Mouse (Mus musculus): ENCODE results near the gene Atg16l2.

Atg16l2 gene

DNA sequence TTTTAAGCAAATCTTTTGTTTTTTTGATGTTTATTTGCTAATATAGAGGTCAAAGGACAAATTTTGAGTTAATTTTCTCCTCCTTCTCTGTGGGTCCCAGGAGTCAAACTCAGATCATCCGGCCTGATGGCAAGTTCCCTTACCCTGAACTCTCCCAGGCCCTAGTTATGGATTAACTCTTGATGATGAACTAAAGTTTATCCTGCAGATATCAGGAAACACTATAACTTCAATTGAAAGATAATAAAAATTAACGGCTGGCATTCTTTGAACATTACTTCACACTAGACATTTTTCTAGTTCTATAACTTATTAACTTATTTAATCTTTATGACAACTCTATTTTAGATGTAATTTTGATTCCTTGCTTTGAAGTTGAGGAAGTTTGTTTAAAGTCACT, 52.9 kb downstream of the Atg16l2 start:
- Histone ChIP-seq H3K9me3 (ENCODE audit: low read length) (no peaks in the 10 kb centered on the region), H3K4me3 (replicated peaks; ENCODE audit: low read length) (no peak overlapping the region), H3K36me3 (ENCODE audit: insufficient read depth, low read length) (peaks cover 5% of the 10 kb centered on the region; the same call in 1 of the 2 replicates), H3K27me3 (ENCODE audit: insufficient read depth, low read length) (no peaks in the 10 kb centered on the region), H3K4me1 (replicated peaks; ENCODE audit: low read depth, low read length) (no peaks in the 10 kb centered on the region)
- TF ChIP-seq NANOG (IDR thresholded peaks at IDR 0.05; ENCODE audit: borderline replicate concordance, low read length) = no peak
- no peak for TF ChIP-seq CTCF (conservative IDR thresholded peaks at IDR 0.05; ENCODE audit: low read length)
- TF ChIP-seq POU5F1 (IDR thresholded peaks at IDR 0.05; ENCODE audit: borderline replicate concordance, low read length) = no peak

DNA sequence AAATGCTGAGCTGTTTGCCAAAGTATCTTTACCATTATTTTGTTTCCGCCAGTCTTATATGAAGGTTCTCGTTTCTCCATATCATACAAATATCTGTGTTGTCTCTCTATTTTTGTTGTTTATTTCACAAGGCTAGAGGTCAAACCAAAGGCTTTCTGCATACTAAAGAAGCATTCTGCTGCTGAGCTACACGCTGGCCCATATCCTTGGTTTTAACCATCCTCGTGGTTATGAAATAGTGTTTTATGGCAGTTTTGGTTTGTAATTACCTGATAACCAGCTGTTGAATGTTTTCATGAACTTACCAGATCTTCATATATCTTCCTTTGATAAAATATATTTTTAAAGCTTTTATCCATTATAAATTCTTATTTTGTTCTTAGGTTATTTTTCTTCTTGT, 53.3 kb downstream of the Atg16l2 start:
- H3K27me3 ChIP-seq (ENCODE audit: insufficient read depth, low read length) = no peaks in the 10 kb centered on the region
- no peak overlapping the region for H3K4me3 ChIP-seq (replicated peaks; ENCODE audit: low read length)
- TF ChIP-seq NANOG (IDR thresholded peaks at IDR 0.05; ENCODE audit: borderline replicate concordance, low read length) (no peak), CTCF (conservative IDR thresholded peaks at IDR 0.05; ENCODE audit: low read length) (no peak), POU5F1 (IDR thresholded peaks at IDR 0.05; ENCODE audit: borderline replicate concordance, low read length) (no peak)
- no peaks in the 10 kb centered on the region for H3K4me1 ChIP-seq (replicated peaks; ENCODE audit: low read depth, low read length)
- H3K36me3 ChIP-seq (ENCODE audit: insufficient read depth, low read length) = peaks cover 5% of the 10 kb centered on the region; the same call in 1 of the 2 replicates
- H3K9me3 ChIP-seq (ENCODE audit: low read length) = no peaks in the 10 kb centered on the region

DNA sequence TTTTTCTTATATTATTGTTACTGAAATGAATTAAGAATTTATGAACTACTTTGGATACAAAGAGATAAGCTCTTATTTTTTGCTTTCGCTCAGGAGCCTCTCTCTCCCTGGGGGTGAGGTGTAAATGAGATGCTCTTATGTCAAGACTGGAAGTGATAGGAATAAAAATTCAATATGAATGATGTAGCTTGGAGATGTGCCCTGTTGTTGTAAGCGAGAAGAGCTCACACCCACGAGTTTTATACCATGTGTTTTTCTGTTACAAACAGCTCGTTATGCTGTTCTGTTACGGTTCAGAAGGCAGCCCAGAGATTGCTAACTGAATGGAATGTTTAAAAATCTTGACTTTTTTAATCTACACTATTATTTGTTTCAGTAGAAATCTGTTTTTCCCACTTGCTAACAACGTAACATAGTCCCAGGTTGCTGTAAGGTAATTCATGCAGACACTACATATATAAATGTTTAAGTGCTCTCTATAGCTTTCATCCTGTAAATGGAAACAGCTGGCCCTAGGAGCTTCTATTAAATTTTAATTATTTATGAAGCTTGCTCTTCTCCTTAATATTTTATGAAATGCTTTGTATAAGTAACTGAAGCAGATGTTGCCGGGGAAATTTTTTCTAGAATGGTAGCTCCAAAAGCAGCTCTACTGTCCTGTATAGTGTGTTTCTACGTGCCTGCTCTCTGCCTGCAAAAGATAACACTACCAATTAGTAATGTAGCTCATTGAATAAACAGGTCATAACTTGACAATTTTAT, 65.2 kb downstream of the Atg16l2 start:
- TF ChIP-seq POU5F1 (IDR thresholded peaks at IDR 0.05; ENCODE audit: borderline replicate concordance, low read length) (no peak), NANOG (IDR thresholded peaks at IDR 0.05; ENCODE audit: borderline replicate concordance, low read length) (no peak), CTCF (conservative IDR thresholded peaks at IDR 0.05; ENCODE audit: low read length) (no peak)
- H3K27me3 ChIP-seq (ENCODE audit: insufficient read depth, low read length) = no peaks in the 10 kb centered on the region
- H3K4me3 ChIP-seq (replicated peaks; ENCODE audit: low read length) = no peak overlapping the region
- no peaks in the 10 kb centered on the region for H3K36me3 ChIP-seq (ENCODE audit: insufficient read depth, low read length)
- H3K4me1 ChIP-seq (replicated peaks; ENCODE audit: low read depth, low read length) = no peaks in the 10 kb centered on the region
- H3K9me3 ChIP-seq (ENCODE audit: low read length) = no peaks in the 10 kb centered on the region

DNA sequence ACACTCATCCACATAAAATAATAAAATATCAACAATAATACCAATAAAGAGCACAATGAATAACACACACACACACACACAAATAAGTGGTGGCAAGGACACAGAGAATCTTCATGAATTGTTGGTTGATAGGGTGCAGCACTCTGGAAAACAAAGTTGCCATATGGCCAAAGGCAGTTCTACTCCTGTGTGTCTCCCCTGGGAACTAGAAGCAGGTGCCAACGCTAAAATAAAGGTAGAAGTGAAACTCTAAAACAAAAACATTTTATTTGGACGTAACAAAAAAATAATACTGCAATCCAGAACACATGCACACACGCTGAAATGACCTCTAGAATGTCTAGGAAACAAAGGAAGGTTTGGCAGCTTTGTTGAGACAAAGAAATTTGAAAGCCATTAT, 69.3 kb downstream of the Atg16l2 start:
- Histone ChIP-seq H3K36me3 (ENCODE audit: insufficient read depth, low read length) (no peaks in the 10 kb centered on the region), H3K4me1 (replicated peaks; ENCODE audit: low read depth, low read length) (0 out of 2 replicates have a peak, but pooled peaks cover 3% of the 10 kb centered on the region), H3K4me3 (replicated peaks; ENCODE audit: low read length) (no peak overlapping the region), H3K9me3 (ENCODE audit: low read length) (no peaks in the 10 kb centered on the region), H3K27me3 (ENCODE audit: insufficient read depth, low read length) (no peaks in the 10 kb centered on the region)
- TF ChIP-seq NANOG (IDR thresholded peaks at IDR 0.05; ENCODE audit: borderline replicate concordance, low read length) = no peak
- no peak for TF ChIP-seq POU5F1 (IDR thresholded peaks at IDR 0.05; ENCODE audit: borderline replicate concordance, low read length)
- TF ChIP-seq CTCF (conservative IDR thresholded peaks at IDR 0.05; ENCODE audit: low read length) = no peak

DNA sequence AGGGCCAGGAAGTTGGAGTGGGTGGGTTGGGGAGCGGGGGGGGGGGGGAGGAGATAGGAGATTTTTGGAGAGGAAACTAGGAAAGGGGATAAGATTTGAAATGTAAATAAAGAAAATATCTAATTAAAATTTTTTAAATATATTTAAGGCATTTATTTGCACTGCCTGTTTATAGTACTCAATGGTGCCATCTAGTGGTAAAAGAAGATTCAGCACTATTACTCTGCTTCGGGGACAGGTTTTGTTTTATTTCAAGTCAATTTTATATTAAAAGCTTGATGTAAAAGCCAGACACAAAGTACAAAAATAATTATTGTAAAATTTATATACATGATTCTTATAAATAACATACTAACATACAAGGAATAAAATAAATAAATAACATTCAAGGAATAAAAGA, 70.6 kb downstream of the Atg16l2 start:
- Histone ChIP-seq H3K4me3 (replicated peaks; ENCODE audit: low read length) (no peak overlapping the region), H3K4me1 (replicated peaks; ENCODE audit: low read depth, low read length) (0 out of 2 replicates have a peak, but pooled peaks cover 3% of the 10 kb centered on the region), H3K36me3 (ENCODE audit: insufficient read depth, low read length) (no peaks in the 10 kb centered on the region), H3K9me3 (ENCODE audit: low read length) (no peaks in the 10 kb centered on the region), H3K27me3 (ENCODE audit: insufficient read depth, low read length) (no peaks in the 10 kb centered on the region)
- TF ChIP-seq POU5F1 (IDR thresholded peaks at IDR 0.05; ENCODE audit: borderline replicate concordance, low read length) = no peak
- TF ChIP-seq NANOG (IDR thresholded peaks at IDR 0.05; ENCODE audit: borderline replicate concordance, low read length) = no peak
- TF ChIP-seq CTCF (conservative IDR thresholded peaks at IDR 0.05; ENCODE audit: low read length) = peak; percentile 68

DNA sequence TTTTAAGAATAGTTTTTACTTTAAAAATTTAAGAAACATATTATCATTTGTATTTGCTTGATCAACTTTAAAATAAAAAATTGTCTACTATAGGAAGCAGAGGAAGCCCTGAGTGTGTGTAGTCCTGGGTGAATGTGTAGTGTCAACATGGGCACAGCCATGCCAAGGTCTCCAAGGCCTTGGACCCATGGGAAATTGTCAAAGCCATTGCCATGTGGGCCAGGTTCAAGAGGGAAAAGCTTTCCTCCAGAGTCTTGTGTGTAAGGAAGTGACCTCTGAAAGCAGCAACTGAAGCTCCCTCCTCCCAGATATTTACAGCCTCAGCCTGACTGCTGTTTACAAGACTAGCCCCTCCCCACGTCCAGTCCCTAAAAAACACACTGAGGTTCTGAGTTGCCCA, 72.7 kb downstream of the Atg16l2 start:
- H3K9me3 ChIP-seq (ENCODE audit: low read length) = no peaks in the 10 kb centered on the region
- no peaks in the 10 kb centered on the region for H3K27me3 ChIP-seq (ENCODE audit: insufficient read depth, low read length)
- no peak overlapping the region for H3K4me3 ChIP-seq (replicated peaks; ENCODE audit: low read length)
- H3K36me3 ChIP-seq (ENCODE audit: insufficient read depth, low read length) = no peaks in the 10 kb centered on the region
- TF ChIP-seq POU5F1 (IDR thresholded peaks at IDR 0.05; ENCODE audit: borderline replicate concordance, low read length) = no peak
- no peak for TF ChIP-seq NANOG (IDR thresholded peaks at IDR 0.05; ENCODE audit: borderline replicate concordance, low read length)
- no peak for TF ChIP-seq CTCF (conservative IDR thresholded peaks at IDR 0.05; ENCODE audit: low read length)
- 0 out of 2 replicates have a peak, but pooled peaks cover 3% of the 10 kb centered on the region for H3K4me1 ChIP-seq (replicated peaks; ENCODE audit: low read depth, low read length)

DNA sequence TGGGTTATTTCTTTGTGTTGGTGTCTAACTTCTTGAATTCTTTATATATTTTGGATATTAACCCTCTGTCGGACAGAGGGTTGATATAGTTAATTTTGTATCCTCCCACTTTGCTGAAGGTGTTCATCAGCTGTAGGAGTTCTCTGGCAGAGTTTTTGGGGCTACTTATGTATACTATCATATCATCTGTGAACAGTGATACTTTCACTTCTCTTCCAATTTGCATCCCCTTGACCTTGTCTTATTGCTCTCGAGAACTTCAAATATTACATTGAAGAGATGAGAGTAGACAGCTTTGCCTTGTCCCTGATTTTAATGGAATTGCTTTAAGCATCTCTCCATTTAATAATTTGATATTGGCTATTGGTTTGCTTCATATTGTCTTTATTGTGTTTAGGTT, 78.5 kb downstream of the Atg16l2 start:
- H3K9me3 ChIP-seq (ENCODE audit: low read length) = no peaks in the 10 kb centered on the region
- no peaks in the 10 kb centered on the region for H3K36me3 ChIP-seq (ENCODE audit: insufficient read depth, low read length)
- H3K4me3 ChIP-seq (replicated peaks; ENCODE audit: low read length) = no peak overlapping the region
- TF ChIP-seq NANOG (IDR thresholded peaks at IDR 0.05; ENCODE audit: borderline replicate concordance, low read length) (no peak), POU5F1 (IDR thresholded peaks at IDR 0.05; ENCODE audit: borderline replicate concordance, low read length) (no peak), CTCF (conservative IDR thresholded peaks at IDR 0.05; ENCODE audit: low read length) (no peak)
- H3K27me3 ChIP-seq (ENCODE audit: insufficient read depth, low read length) = no peaks in the 10 kb centered on the region
- no peaks in the 10 kb centered on the region for H3K4me1 ChIP-seq (replicated peaks; ENCODE audit: low read depth, low read length)

DNA sequence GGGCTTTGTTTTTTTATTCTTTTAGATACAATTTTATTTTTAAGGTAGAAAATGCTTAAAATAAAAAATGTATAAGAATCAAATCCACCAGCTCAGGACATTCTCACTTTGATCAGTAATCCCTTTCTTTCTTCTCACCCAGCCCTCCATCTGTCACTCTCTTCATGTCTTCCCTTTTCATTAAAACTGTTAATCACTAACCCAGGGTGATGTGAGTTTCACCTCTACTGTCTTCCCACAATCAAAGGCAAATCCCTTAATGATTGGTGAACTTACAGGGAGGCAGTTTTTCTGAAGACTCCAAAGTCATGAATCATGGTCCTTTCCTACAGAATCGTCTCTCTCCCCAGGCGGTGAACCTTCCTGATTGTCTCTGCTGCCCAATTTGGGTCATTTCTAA, 85.3 kb downstream of the Atg16l2 start:
- Histone ChIP-seq H3K36me3 (ENCODE audit: insufficient read depth, low read length) (no peaks in the 10 kb centered on the region), H3K27me3 (ENCODE audit: insufficient read depth, low read length) (no peaks in the 10 kb centered on the region), H3K4me3 (replicated peaks; ENCODE audit: low read length) (no peak overlapping the region), H3K4me1 (replicated peaks; ENCODE audit: low read depth, low read length) (no peaks in the 10 kb centered on the region), H3K9me3 (ENCODE audit: low read length) (no peaks in the 10 kb centered on the region)
- no peak for TF ChIP-seq POU5F1 (IDR thresholded peaks at IDR 0.05; ENCODE audit: borderline replicate concordance, low read length)
- TF ChIP-seq NANOG (IDR thresholded peaks at IDR 0.05; ENCODE audit: borderline replicate concordance, low read length) = no peak
- TF ChIP-seq CTCF (conservative IDR thresholded peaks at IDR 0.05; ENCODE audit: low read length) = no peak
